Mouse (Mus musculus) midbrain, embryonic 11.5 days (tissue): Measurements from ENCODE around the gene Hoxa4. TPM values are rescaled to one million over a fixed set of nuclear protein-coding genes. Genes with fewer than 3 reads are reported as not detected.
A peak's percentile ranks its signal among the peaks of the same experiment; 100 is the strongest.

Experiments
- ATAC-seq: fragments of 200-750 bp; cut with Nextera tagmentation; 2 replicates; pipeline ENCODE4 v1.8.0; 2017; ENCODE audit warnings: moderate TSS enrichment, moderate library complexity; ENCODE audit not compliant: low FRiP score
- DNase-seq: peaks from one replicate; pipeline ENCODE4 v3.0.0; 2015; ENCODE audit warnings: low spot score; ENCODE audit errors: missing footprints
- H3K27ac ChIP-seq: fragments of 300-500 bp; sonication (generic); 2 replicates; pipeline ENCODE4 v1.5.1; 2014; ENCODE audit warnings: low read depth, low read length
- H3K27me3 ChIP-seq: fragments of 300-500 bp; sonication (generic); 2 replicates; pipeline ENCODE4 v1.6.1; 2014; ENCODE audit warnings: mild to moderate bottlenecking, low read length, moderate library complexity, mixed read lengths; ENCODE audit not compliant: control insufficient read depth, insufficient read depth
- H3K36me3 ChIP-seq: fragments of 300-500 bp; sonication (generic); 2 replicates; pipeline ENCODE4 v1.6.1; 2014; ENCODE audit warnings: mild to moderate bottlenecking, low read length, moderate library complexity, mixed read lengths; ENCODE audit not compliant: control insufficient read depth, insufficient read depth
- H3K4me1 ChIP-seq: fragments of 300-500 bp; sonication (generic); 2 replicates; pipeline ENCODE4 v1.6.1; 2014; ENCODE audit warnings: low read length; ENCODE audit not compliant: control insufficient read depth, insufficient read depth
- H3K4me2 ChIP-seq: fragments of 300-500 bp; sonication (generic); 2 replicates; pipeline ENCODE4 v1.6.1; 2014; ENCODE audit warnings: mild to moderate bottlenecking, moderate library complexity
- H3K4me3 ChIP-seq: fragments of 300-500 bp; sonication (generic); 2 replicates; pipeline ENCODE4 v1.5.1; 2014; ENCODE audit warnings: low read depth, low read length
- H3K9ac ChIP-seq: fragments of 300-500 bp; sonication (generic); 2 replicates; pipeline ENCODE4 v1.6.1; 2014; ENCODE audit warnings: low read length
- H3K9me3 ChIP-seq: fragments of 300-500 bp; sonication (generic); 2 replicates; pipeline ENCODE4 v1.6.1; 2016; ENCODE audit warnings: low read length; ENCODE audit not compliant: control insufficient read depth
- WGBS: fragments of 180-500 bp; shearing (Covaris S2); extraction: QIAGEN DNeasy Blood & Tissue Kit; methylation state at CpG from one replicate; pipeline ENCODE4 v1.1.7; 2014; 5-methylcytosine and 5-hydroxymethylcytosine counted together
- polyA plus RNA-seq: library from polyadenylated mRNA; unstranded; fragments of >200 nt; fragmentation: Nextera tagmentation; extraction: Ambion mirVana; gene quantifications from 2 replicates; pipeline ENCODE4 v1.2.1, GENCODE M21; 2014

Gene Hoxa4
- polyA plus RNA-seq, 1 experiment from 2014 or later = not detected

DNA sequence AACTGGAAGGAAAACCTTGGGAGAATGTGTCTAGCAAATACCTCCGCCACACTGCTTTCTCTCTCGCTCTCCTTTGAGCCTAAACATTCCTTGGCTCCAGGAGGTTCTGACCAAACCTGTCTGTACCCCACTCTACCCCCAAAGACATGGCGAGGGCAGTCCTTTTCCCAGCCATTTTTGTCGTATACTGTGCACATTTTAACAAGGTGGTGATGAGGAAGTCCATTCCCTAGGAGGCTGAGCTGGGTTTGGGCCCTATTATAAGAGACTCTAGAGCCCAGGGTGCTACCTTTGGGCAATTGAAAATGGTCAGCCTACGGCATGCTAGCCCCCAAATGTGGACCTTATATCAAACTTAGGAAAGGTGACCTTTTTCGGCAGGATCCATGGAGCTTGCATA lies 44.3 kb upstream of the Hoxa4 start:
- H3K36me3 ChIP-seq = no peaks in the 10 kb centered on the region
- no peaks in the 10 kb centered on the region; the same call in 1 of the 2 replicates for H3K4me1 ChIP-seq
- no peak overlapping the region for H3K4me3 ChIP-seq
- DNase-seq (no peak), ATAC-seq (no peak)
- peaks cover 95% of the 10 kb centered on the region for H3K27me3 ChIP-seq
- no peak overlapping the region for H3K4me2 ChIP-seq
- H3K9me3 ChIP-seq = no peaks in the 10 kb centered on the region
- no peak overlapping the region for H3K9ac ChIP-seq
- 19% methylated on average over 6 of the region's 6 CpGs for WGBS
- H3K27ac ChIP-seq = no peak overlapping the region

DNA sequence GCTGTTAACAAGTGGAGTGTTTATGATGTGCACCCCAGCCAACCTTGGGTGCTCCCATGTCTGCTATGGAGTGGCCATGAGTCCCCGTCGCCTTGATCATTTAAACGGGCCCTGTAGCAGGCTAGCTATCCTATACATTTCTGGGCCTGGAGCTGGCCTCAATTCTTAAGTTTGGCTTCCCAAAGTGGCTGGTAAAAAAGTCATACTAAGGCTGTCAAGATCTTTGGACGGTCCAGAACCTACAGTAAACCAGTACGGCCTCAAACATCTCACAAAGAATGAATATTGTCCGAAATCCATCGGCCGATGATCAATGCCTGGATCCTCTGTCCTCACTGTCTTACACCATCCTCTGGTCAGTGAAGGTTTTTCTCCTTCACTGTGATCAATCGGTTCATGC lies 43.7 kb upstream of the Hoxa4 start:
- WGBS = 26% methylated on average over 9 of the region's 9 CpGs
- H3K9me3 ChIP-seq = no peaks in the 10 kb centered on the region
- no peaks in the 10 kb centered on the region; the same call in 1 of the 2 replicates for H3K4me1 ChIP-seq
- H3K27ac ChIP-seq = no peak overlapping the region
- H3K27me3 ChIP-seq = peaks cover 95% of the 10 kb centered on the region
- no peak for DNase-seq
- H3K4me2 ChIP-seq = no peak overlapping the region
- H3K4me3 ChIP-seq = no peak overlapping the region
- no peaks in the 10 kb centered on the region for H3K36me3 ChIP-seq
- ATAC-seq = no peak
- no peak overlapping the region for H3K9ac ChIP-seq

DNA sequence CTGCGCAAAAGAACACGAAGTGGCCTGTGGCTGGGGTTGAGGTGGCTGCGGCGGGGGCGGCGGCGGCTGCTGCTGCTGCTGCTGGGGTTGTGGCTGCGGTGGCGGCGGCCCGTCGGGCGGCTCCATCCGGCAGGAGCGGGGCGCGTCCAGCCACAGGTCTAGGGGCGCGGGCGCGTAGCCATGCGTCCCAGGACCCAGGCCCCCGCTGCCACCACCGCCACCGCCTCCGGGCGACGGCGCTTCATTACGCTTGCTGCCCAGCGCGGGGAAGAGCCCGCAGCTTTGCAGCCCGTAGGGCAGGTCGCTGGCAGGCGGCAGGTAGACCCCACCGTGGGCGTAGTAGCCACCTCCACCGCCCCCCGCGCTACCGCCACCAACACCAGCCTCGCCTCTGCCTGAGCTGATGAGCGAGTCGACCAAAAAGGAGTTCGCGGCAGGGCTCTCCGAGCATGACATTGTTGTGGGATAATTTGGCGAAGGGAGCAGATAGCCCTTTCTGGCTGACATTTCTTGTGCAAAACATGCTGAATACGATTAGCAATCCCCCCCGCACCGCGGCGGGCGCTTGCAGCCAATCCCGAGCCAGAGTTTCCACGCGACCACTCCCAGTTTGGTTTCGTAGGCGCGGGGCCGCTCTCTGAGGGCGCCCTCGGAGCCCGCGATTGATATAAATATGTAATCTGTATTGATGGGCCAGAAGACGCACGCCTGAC lies 43.0 kb upstream of the Hoxa4 start:
- no peaks in the 10 kb centered on the region; the same call in 1 of the 2 replicates for H3K4me1 ChIP-seq
- H3K27ac ChIP-seq = no peak overlapping the region
- no peak overlapping the region for H3K4me3 ChIP-seq
- H3K27me3 ChIP-seq = peaks cover 95% of the 10 kb centered on the region
- no peak overlapping the region for H3K4me2 ChIP-seq
- H3K36me3 ChIP-seq = no peaks in the 10 kb centered on the region
- no peaks in the 10 kb centered on the region for H3K9me3 ChIP-seq
- no peak for DNase-seq
- 2% methylated on average over 63 of the region's 68 CpGs for WGBS
- no peak overlapping the region for H3K9ac ChIP-seq
- ATAC-seq = no peak

GRCm38 (mm10) chr6:52233546-52234427 lies 42.2 kb upstream of the Hoxa4 start:
- Histone ChIP-seq H3K36me3 (no peaks in the 10 kb centered on the region), H3K27ac (no peak overlapping the region), H3K4me1 (no peaks in the 10 kb centered on the region; the same call in 1 of the 2 replicates), H3K9me3 (no peaks in the 10 kb centered on the region), H3K4me3 (no peak overlapping the region), H3K27me3 (peaks cover 95% of the 10 kb centered on the region), H3K4me2 (no peak overlapping the region), H3K9ac (no peak overlapping the region)
- 1% methylated on average over 69 of the region's 70 CpGs for WGBS
- ATAC-seq (no peak), DNase-seq (no peak)

GRCm38 (mm10) chr6:52232984-52233545 lies 41.5 kb upstream of the Hoxa4 start:
- WGBS = under 1% methylated on average over 23 of the region's 23 CpGs
- ATAC-seq (no peak), DNase-seq (peak; percentile 97)
- Histone ChIP-seq H3K9me3 (no peaks in the 10 kb centered on the region), H3K4me2 (no peak overlapping the region), H3K36me3 (no peaks in the 10 kb centered on the region), H3K27ac (no peak overlapping the region), H3K4me1 (no peaks in the 10 kb centered on the region; the same call in 1 of the 2 replicates), H3K9ac (no peak overlapping the region), H3K27me3 (peaks cover 94% of the 10 kb centered on the region), H3K4me3 (no peak overlapping the region)

DNA sequence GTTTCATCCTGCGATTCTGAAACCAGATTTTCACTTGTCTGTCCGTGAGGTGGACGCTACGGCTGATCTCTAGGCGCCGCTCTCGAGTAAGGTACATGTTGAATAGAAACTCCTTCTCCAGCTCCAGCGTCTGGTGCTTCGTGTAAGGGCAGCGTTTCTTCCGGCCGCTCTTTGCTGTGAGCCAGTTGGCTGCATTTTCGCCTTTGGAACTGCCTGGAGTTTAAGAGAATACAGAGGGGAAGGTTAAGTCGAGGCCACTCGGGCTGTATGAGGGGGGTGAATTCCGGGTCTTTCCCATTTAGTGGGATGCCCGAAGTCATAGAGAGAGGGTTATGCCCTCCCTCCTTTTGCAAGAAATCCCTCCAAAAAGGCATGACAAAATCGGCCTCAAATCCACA lies 41.0 kb upstream of the Hoxa4 start:
- H3K9me3 ChIP-seq = no peaks in the 10 kb centered on the region
- DNase-seq (peak; percentile 97), ATAC-seq (no peak)
- no peak overlapping the region for H3K27ac ChIP-seq
- H3K9ac ChIP-seq = no peak overlapping the region
- H3K4me3 ChIP-seq = no peak overlapping the region
- H3K4me1 ChIP-seq = no peaks in the 10 kb centered on the region; the same call in 1 of the 2 replicates
- H3K36me3 ChIP-seq = no peaks in the 10 kb centered on the region
- H3K4me2 ChIP-seq = no peak overlapping the region
- H3K27me3 ChIP-seq = peaks cover 93% of the 10 kb centered on the region
- WGBS = 1% methylated on average over 18 of the region's 18 CpGs

DNA sequence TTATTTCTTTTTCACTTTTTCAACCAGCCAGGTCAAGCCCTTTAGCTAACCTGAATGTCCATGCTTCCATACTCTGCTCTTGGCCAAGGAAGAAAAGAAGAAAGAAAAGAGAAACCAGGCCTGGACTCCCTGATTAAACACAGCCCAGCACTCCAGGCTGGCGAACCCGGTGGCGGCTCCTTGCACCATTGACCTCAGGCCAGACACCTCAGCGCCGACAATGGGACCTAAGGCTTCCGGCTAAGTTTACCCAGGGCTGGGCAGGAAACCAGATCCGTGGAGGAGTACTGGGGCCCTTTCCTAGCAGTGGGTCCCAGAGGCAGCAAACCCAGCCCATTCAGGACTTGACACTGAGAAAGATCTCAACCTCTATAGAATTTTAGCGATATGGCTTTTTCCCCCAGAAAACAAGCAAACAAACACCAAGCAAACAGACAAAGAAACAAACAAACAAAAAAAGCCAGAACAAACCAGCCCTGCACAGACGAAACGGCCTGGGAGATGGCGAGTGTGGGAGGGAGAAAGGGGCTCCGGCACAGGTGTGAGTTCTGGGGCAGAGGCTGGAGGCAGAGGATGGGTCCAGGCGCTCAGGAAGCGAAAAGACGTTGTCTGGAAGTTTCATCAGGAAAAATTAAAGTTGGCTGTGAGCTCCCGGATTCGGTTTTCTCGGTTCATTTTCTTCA lies 40.5 kb upstream of the Hoxa4 start:
- Histone ChIP-seq H3K36me3 (no peaks in the 10 kb centered on the region), H3K4me3 (no peak overlapping the region), H3K4me1 (no peaks in the 10 kb centered on the region; the same call in 1 of the 2 replicates), H3K9me3 (no peaks in the 10 kb centered on the region), H3K27me3 (peaks cover 93% of the 10 kb centered on the region), H3K27ac (no peak overlapping the region), H3K9ac (no peak overlapping the region), H3K4me2 (no peak overlapping the region)
- no peak for ATAC-seq
- 1% methylated on average over 18 of the region's 18 CpGs for WGBS
- DNase-seq = peak; percentile 96

GRCm38 (mm10) chr6:52230516-52231165 lies 39.1 kb upstream of the Hoxa4 start, which contains the start of gene Hoxa9:
TSS of gene Hoxa9 (minus strand) at chr6:52231089.
- H3K27me3 ChIP-seq = peaks cover 93% of the 10 kb centered on the region
- ATAC-seq (no peak), DNase-seq (peak; percentile 96)
- H3K4me2 ChIP-seq = no peak within 1 kb of the TSS
- 1% methylated on average over 27 of the region's 36 CpGs for WGBS
- H3K27ac ChIP-seq = no peak within 1 kb of the TSS
- no peaks in the 10 kb centered on the region for H3K9me3 ChIP-seq
- no peaks in the 10 kb centered on the region; the same call in 1 of the 2 replicates for H3K4me1 ChIP-seq
- H3K9ac ChIP-seq = no peak within 1 kb of the TSS
- no peaks in the 10 kb centered on the region for H3K36me3 ChIP-seq
- no peak within 1 kb of the TSS for H3K4me3 ChIP-seq
